Mouse (Mus musculus): Measurements from ENCODE around the gene Asdurf.
A peak's percentile ranks its signal among the peaks of the same experiment; 100 is the strongest.
"Not testable (repeated sequence)": the region's sequence is repeated elsewhere in the genome, so short reads cannot be mapped to it uniquely, and the experiment has no call there.

Gene Asdurf

DNA sequence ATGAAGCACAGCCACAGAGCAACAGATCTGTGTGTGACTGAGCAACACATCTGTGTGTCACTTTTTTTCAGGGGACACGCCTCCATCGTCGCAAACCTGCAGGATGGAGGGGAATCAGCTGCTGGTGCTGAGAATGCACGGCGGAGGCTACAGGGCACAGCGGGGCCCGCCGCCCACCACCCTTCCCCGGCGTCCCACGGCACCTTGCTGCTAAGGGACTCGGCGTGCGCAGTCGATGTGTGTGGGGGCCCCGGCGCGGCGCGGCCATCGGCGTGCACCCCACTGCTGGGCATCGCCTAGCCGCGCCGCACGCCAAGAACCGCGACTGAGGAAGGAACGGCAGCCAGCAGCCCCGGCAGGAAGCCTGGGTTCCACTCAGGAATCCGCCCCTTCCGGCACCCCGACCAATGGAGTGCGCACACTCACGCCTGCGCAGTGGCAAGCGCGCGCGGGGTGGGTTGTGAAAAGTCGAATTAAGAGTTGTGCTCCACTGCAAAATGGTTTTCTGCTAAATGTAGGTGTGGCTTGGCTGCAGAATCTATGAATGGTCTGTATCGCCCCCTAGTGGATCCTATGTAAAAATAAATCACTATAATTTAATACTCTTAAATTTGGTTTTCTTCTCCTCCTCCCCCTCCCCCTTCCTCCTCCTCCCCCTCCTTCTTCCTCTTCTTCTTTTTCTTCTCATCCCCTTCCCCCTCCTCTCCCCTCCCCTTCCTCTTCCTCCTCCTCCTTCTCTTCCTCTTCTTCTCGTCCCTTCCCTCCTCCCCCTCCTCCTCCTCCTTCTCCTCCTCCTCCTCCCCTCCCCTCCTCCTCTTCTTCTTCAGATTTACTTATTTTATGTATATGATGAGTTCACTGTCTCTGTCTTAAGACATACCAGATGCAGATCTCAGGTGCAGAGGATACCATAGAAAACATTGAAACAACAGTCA lies at the start of gene Asdurf, which contains the start of the genes Gm28551 and Asnsd1:
TSS of gene Asdurf (minus strand) at position 293 of the 935 bp plus-strand sequence.
TSS of gene Gm28551 (minus strand) at position 341 of the 935 bp plus-strand sequence.
TSS of gene Asnsd1 (minus strand) at position 426 of the 935 bp plus-strand sequence.
- DNase-seq, result peak; percentile 94

DNA sequence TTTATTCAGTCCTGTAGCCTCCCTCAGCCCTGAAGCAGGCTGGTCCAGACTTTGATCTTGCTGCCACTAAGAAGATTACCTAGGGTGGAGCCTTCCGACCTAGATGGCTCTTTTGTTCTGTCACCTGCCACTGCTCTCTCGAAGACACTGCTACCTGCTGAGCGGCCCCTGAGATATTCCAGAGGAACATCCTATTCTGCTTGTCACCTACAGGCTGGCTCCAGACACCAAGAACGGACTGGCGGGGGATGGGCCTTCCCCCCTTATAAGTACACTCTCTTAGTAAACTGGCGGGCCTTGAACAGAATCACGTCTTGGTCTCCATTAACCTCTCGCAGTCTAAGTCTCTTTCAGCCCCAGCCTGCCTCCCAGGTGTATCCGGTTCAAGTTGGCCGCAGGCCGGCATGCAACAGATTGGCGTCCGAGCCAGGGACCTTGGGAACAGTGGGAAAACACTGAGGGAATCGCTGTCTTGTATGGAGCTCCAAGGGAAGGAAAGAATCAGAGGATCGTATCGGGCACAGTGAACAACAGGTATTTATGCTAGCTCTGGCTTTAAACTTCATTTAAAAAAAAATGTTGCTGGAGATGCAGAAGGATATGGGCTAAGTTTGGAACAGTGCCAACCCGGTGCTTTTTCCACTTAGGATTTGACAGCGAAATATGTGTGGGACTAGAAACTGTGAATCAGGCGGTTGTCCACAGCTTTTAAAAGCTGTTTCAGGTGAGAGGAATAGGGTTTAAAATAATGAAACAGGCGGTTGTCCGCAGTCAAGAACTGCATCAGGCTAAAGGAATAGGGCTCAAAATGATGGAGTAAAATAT lies 41.7 kb upstream of the Asdurf start:
- peak; percentile 47 for DNase-seq

DNA sequence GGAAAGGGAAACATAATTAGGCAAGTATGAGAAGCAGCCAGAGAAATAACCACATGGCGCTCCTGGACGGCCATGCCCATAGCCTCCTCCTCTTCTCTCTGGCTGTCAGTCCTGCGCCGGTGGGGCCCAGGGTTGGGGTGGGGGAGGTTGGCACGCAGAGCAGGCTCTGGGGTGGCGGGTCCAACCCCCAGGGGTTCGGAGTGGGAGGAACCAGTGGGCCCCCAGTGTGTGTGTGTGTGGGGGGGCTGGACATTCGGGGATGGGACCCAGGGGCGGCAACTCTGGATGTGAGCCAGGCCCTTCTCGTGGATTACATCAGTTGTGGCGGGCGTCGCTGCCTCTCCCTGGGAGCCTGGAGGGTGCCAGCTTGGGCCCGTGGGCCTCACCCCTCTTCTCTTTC lies 36.3 kb upstream of the Asdurf start:
- no peak for DNase-seq

- DNase-seq, result no peak
These were observed 31.8 kb upstream of the Asdurf start for GRCm38 (mm10) chr1:53384085-53384688.

DNA sequence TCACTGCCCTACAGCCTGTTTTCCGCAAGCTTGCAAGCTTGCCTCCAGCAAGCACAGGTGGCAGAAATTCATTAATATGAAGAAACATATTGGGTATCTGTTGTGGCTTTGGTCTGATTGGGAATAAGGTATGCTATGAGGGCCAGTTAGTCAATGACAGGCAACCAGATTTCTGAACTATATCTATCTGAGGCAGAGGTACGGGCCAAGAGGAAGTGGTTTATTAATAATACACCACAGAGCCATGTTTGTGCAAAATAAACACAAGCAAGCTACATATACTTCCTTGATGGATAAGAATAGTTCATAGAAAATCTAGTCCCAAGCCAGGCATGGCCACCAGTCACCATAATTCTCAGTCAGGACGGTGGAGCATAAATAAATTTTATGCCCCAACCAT lies 25.3 kb upstream of the Asdurf start:
- DNase-seq, result no peak

DNA sequence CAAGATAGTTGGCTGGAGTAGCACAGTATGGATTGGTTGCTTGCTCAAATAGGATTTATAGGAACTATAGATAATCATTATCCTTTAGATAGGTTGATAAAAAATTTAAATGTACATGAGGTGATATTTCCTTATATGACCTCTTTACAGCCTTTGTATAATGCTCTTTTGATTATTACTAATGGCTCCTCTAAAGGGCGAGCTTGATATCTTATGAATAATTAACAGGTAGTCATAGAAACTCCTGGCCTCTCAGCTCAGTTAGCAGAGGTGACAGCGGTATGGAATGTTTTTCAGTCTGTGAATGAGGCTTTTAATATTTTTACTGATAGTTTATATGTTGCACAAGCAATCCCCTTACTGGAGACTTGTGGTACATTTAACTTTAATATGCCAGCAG lies 23.5 kb upstream of the Asdurf start:
- DNase-seq, result not testable (repeated sequence)

DNA sequence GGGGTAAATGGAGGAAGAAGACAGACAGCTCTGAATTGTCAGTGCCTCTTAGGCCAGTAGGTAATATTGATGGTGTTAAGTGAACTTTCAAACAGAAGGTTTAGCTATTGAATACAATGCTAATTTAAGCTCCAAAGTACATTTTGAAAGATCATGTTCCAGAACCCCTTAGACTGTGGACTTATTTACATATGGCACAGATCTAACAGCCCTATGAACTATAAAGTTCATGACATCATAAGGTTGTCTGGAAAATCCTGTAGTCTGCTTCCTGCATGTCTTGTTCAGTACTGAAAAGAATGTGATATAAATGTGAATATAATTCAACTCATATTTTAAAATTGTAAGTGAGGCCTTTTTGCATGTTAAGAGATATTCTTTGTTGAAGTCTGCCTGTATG lies 6.6 kb upstream of the Asdurf start:
- DNase-seq, result no peak

DNA sequence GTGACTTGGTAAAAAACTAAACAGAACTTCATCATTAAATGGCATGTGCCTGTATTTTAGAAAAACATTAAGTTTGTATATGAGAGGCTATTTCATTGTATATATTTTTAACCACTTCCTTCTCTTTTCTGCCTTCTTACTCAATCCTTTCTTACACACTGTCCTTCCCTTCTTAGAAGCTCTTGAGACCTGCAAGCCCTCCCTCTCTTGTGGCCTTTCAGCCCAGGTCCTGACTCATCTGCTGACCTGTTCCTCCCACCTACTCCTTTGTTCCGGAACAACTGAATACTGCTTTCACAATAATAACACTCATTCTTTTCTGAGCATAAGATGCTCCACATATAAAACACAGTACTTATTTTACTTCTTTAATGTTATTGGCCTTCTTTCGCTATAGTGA lies 11.3 kb downstream of the Asdurf start:
- DNase-seq, result no peak

DNA sequence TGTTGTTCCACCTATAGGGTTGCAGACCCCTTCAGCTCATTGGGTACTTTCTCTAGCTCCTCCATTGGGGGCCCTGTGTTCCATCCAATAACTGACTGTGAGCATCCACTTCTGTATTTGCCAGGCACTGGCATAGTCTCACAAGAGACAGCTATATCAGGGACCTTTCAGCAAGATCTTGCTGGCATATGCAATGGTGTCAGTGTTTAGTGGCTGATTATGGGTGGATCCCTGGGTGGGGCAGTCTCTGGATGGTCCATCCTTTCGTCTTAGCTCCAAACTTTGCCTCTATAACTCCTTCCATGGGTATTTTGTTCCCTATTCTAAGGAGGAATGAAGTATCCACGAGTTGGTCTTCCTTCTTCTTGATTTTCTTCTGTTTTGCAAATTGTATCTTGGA lies 15.0 kb downstream of the Asdurf start:
- not testable (repeated sequence) for DNase-seq

DNA sequence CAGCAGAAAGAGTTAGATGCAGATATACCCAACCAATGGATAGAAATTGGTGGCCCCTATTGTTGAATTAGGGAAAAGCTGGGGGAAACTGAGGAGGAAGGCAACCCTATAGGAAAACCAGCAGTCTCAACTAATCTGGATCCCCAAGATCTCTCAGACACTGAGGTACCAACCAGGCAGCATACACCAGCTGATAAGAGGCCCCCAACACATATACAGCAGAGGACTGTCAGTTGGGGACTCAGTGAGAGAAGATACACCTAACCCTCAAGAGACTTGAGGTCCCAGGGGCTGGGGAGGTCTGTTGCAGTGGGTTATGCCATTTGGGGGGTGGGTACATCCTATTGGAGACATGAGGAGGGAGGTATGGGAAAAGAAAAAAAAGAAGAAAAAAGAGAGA lies 17.0 kb downstream of the Asdurf start:
- no peak for DNase-seq

DNA sequence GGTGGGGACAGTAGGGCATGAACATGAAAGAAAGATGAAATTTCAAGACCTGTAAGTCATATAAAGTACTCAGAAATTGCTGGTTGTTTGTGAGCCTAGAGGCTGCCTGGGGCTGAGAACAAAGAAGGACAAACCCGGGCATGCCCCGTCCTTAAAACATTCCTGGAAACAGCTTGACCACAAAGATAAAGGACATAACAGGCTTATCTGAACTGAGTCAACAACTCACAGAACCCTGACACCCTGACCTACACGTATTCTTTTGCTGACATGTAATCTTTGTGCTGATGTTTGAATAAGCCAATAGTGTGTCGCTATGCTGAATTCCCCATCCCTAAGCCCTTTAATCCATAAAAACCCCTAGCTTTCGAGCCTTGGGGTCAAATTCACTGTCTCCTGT lies 18.9 kb downstream of the Asdurf start:
- not testable (repeated sequence) for DNase-seq

- DNase-seq, result no peak
These were observed 27.5 kb downstream of the Asdurf start for GRCm38 (mm10) chr1:53324827-53325494.

DNA sequence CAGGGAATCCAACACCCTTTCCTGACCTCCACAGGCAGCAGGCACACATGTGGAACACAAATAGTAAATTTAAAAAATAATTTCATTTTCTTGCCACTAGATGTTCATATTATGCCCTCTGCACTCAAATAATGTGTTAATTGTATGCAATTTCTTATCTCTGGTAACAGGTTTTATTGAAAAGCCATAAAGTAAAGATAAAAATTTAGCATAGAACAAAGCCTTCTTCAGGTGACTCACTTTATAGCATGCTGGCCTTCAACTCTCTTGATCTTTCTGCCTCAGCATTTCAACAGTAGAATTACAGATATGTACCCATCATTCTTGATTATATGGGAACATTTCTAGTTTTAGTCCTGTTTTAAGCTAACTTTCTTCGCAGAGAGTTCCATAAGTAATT lies 28.1 kb downstream of the Asdurf start:
- DNase-seq, result no peak

GRCm38 (mm10) chr1:53323254-53323653 lies 29.2 kb downstream of the Asdurf start:
- no peak for DNase-seq

DNA sequence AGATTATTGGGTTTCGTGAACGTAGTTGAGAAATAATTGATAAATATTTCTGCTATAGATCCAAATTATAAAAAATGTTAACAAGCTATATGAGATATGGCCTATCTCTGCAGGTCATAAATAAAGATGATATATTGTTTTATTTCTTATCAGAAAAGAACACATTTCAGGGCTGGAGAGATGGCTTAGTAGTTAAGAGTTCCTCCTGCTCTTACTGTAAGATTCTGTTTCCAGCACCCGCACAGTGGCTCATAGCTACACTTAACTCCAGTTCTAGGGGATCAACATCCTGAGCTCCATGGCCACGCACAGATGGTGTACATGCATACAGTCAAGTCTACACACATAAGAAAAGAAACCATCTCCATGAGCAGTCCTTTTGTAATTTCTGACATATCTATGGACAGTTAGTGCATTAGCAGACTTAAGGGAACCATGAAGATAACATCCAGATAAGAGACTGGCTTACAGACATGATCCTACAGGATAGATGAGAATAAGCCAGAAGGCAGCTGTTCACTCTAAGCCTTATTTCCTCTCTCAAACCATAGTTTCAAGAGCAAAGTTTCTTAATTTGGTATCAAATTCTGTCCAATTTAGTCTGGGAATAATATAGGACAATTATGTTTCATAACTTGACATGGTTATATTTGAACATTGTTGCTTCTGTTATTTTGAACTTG lies 30.6 kb downstream of the Asdurf start:
- no peak for DNase-seq

- DNase-seq, result peak; percentile 85
These were observed 39.1 kb downstream of the Asdurf start, which contains the start of gene Osgepl1 for GRCm38 (mm10) chr1:53312989-53313967. TSS of gene Osgepl1 (plus strand) at chr1:53313624.

DNA sequence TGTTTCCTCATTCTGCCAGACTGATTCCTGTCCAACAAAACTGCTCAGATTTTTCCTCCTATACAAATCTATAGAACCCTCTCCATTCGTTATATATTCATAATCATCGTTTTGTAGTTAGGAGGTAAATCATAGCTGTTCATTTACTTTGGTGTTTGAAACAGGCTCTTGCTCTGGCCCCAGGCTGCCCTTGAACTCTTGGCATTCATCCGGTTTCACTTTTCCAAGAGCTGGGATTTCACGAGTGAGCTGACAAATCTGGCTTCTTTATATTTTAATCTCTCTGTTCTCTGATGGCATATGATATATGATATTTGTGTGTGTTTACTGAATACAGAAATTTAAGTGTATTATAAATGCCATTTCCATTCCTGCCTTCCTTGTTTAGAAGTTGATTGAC lies 51.9 kb downstream of the Asdurf start:
- DNase-seq, result no peak
